ENCODE assay signal across 9 mouse cellular contexts in the genomic region with DNA sequence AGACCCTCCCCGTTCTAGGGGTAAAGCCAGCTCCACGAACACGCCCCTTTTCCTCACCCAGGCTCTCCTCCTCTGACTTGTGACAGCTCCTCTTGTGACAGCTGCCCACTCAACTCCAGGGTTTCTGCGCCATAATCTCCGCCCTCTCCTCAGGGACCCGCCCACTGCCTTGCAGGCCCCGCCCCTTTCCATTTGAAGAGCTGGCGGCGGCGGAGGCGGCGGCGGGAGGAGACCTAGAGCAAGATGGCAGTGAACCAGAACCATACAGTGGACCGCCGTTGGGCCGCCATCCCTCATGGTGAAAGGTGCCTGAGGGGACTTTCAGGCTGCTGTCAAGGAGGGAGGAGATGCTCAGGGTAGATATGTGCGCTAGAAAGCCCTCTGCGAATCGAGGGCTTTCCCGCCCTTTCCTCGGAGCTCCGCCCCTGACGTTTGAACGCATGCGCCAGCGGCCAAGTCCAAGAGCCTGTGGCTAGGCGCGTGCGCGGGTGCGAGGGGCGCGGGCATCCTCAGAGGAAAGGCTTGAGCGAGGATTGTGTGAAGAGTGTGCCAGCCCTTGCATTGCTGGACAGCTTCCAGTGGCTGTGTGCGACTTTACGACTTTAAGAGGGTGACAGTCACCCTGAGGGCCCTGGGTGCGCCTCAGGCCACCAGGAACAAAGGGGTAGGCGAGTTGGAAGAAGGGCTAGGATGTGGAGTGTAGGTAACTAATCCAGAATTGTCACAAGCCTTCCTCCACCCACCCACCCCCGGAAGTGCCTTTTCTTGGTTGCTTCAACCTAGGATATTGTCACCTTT. TPM values are rescaled to one million over a fixed set of nuclear protein-coding genes. Genes with fewer than 3 reads are reported as not detected.
A peak's percentile ranks its signal among the peaks of the same experiment; 100 is the strongest.
DNase-seq lines count a peak whose midpoint lies in the region; ATAC-seq and TF ChIP-seq lines count a peak whose summit lies in the region.
"Had no signal": no experiment of that assay in that cellular context is flagged by ENCODE, and none has a peak within 500 bp of the region (broad histone marks: within the 10 kb centered on the region; RNA-seq: fewer than 3 reads in every experiment).

A gene (plus strand): TSS at position 191 of the 798 bp plus-strand sequence.

- no peak within 1 kb of the TSS for H3K27ac ChIP-seq in hindbrain, embryonic 14.5 days
- H3K27ac ChIP-seq in hindbrain, embryonic 11.5 days (ENCODE audit: low read depth, low read length): no peak within 1 kb of the TSS
- no peak within 1 kb of the TSS for H3K27ac ChIP-seq in kidney, postnatal 0 days
- H3K27ac ChIP-seq in forebrain, embryonic 15.5 days (replicated peaks): no peak within 1 kb of the TSS

- H3K9ac ChIP-seq in hindbrain, embryonic 14.5 days: no peak within 1 kb of the TSS
- no peak within 1 kb of the TSS for H3K9ac ChIP-seq in hindbrain, embryonic 11.5 days (ENCODE audit: low read depth, low read length)
- H3K9ac ChIP-seq in kidney, postnatal 0 days (ENCODE audit: low read depth, low read length): no peak within 1 kb of the TSS
- H3K9ac ChIP-seq in forebrain, embryonic 15.5 days (replicated peaks): no peak within 1 kb of the TSS

- no peaks in the 10 kb centered on the region for H3K36me3 ChIP-seq in hindbrain, embryonic 14.5 days (replicated peaks; ENCODE audit: control insufficient read depth, insufficient read depth)
- H3K36me3 ChIP-seq in hindbrain, embryonic 11.5 days (ENCODE audit: control insufficient read depth, insufficient read depth, low read length): no peaks in the 10 kb centered on the region
- no peaks in the 10 kb centered on the region for H3K36me3 ChIP-seq in kidney, postnatal 0 days (ENCODE audit: insufficient read depth, low read length)
- no peaks in the 10 kb centered on the region for H3K36me3 ChIP-seq in forebrain, embryonic 15.5 days

- 0 out of 2 replicates have a peak, but pooled peaks have one; percentile 46 for ATAC-seq in hindbrain, embryonic 14.5 days (ENCODE audit: low FRiP score)
- ATAC-seq in hindbrain, embryonic 11.5 days (ENCODE audit: low FRiP score): no peak
- 0 out of 2 replicates have a peak, but pooled peaks have one; percentile 21 for ATAC-seq in kidney, postnatal 0 days (replicated peaks; ENCODE audit: low FRiP score, low read depth)
- ATAC-seq in forebrain, embryonic 15.5 days (replicated peaks): no peak

- H3K4me3 ChIP-seq in hindbrain, embryonic 14.5 days (replicated peaks; ENCODE audit: low read length): no peak within 1 kb of the TSS
- H3K4me3 ChIP-seq in hindbrain, embryonic 11.5 days (ENCODE audit: low read depth, low read length): no peak within 1 kb of the TSS
- no peak within 1 kb of the TSS for H3K4me3 ChIP-seq in kidney, postnatal 0 days (replicated peaks; ENCODE audit: low read depth, low read length)
- H3K4me3 ChIP-seq in forebrain, embryonic 15.5 days: no peak within 1 kb of the TSS

- DNase-seq in hindbrain, embryonic 14.5 days (ENCODE audit: low spot score): no peak
- no peak for DNase-seq in hindbrain, embryonic 11.5 days (ENCODE audit: low spot score)
- DNase-seq in WW6 (ENCODE audit: low read depth, low spot score) (peak; percentile 33), MN1 (ENCODE audit: low spot score) (no peak)
- DNase-seq in kidney, postnatal 0 days (ENCODE audit: low spot score): no peak
- peak; percentile 35 to 56 for DNase-seq in lung, postnatal 4 days
- DNase-seq in spleen, adult 18-20 months: no peak
- DNase-seq: midbrain, embryonic 14.5 days had no signal

- H3K4me2 ChIP-seq in hindbrain, embryonic 14.5 days (replicated peaks): no peak within 1 kb of the TSS
- no peak within 1 kb of the TSS for H3K4me2 ChIP-seq in hindbrain, embryonic 11.5 days (replicated peaks; ENCODE audit: low read depth, low read length)
- H3K4me2 ChIP-seq in kidney, postnatal 0 days (ENCODE audit: low read length): peak within 1 kb of the TSS; percentile 30; the same call in 1 of the 2 replicates
- no peak within 1 kb of the TSS for H3K4me2 ChIP-seq in forebrain, embryonic 15.5 days (replicated peaks)

- no peaks in the 10 kb centered on the region for H3K27me3 ChIP-seq in hindbrain, embryonic 14.5 days (ENCODE audit: control insufficient read depth, insufficient read depth, low read length)
- H3K27me3 ChIP-seq in hindbrain, embryonic 11.5 days (ENCODE audit: control insufficient read depth, insufficient read depth, low read length): no peaks in the 10 kb centered on the region
- H3K27me3 ChIP-seq in kidney, postnatal 0 days (ENCODE audit: insufficient read depth, low read length): no peaks in the 10 kb centered on the region
- no peaks in the 10 kb centered on the region for H3K27me3 ChIP-seq in forebrain, embryonic 15.5 days

- 0 out of 2 replicates have a peak, but pooled peaks cover 3% of the 10 kb centered on the region for H3K4me1 ChIP-seq in hindbrain, embryonic 14.5 days (replicated peaks; ENCODE audit: control insufficient read depth, insufficient read depth, low read length)
- H3K4me1 ChIP-seq in hindbrain, embryonic 11.5 days (replicated peaks; ENCODE audit: control insufficient read depth, insufficient read depth, low read length): no peaks in the 10 kb centered on the region
- no peaks in the 10 kb centered on the region for H3K4me1 ChIP-seq in kidney, postnatal 0 days (replicated peaks; ENCODE audit: insufficient read depth, low read length)
- H3K4me1 ChIP-seq in forebrain, embryonic 15.5 days: peaks cover 7% of the 10 kb centered on the region

- no peaks in the 10 kb centered on the region for H3K9me3 ChIP-seq in hindbrain, embryonic 14.5 days (ENCODE audit: control insufficient read depth, low read length)
- no peaks in the 10 kb centered on the region for H3K9me3 ChIP-seq in hindbrain, embryonic 11.5 days (ENCODE audit: control insufficient read depth, low read length)
- H3K9me3 ChIP-seq in kidney, postnatal 0 days (replicated peaks; ENCODE audit: low read length): no peaks in the 10 kb centered on the region
- no peaks in the 10 kb centered on the region for H3K9me3 ChIP-seq in forebrain, embryonic 15.5 days

- TF ChIP-seq CTCF in kidney, postnatal 0 days (IDR thresholded peaks at IDR 0.05; ENCODE audit: low read depth): no peak

- 63% methylated on average over 39 of the region's 39 CpGs for WGBS in hindbrain, embryonic 14.5 days
- 61% methylated on average over 39 of the region's 39 CpGs for WGBS in hindbrain, embryonic 11.5 days
- WGBS in kidney, postnatal 0 days: 58% methylated on average over 39 of the region's 39 CpGs
- WGBS in forebrain, embryonic 15.5 days: 61% methylated on average over 39 of the region's 39 CpGs

RNA-seq across cellular contexts. Expression of the gene that starts here (rescaled TPM):
- 0.17 and 0.29 TPM in 2 replicates for polyA plus RNA-seq in hindbrain, embryonic 14.5 days (2014; fragmentation: Nextera tagmentation; extraction: Ambion mirVana)
- polyA plus RNA-seq in hindbrain, embryonic 11.5 days (2014; fragmentation: Nextera tagmentation; extraction: Ambion mirVana): 0.12 TPM in 1 of 2 replicates, not detected in the other
- 0.11 and 0.31 TPM in 2 replicates for polyA plus RNA-seq in kidney, postnatal 0 days (2015; fragmentation: Nextera tagmentation; extraction: Ambion mirVana)
- polyA plus RNA-seq in forebrain, embryonic 15.5 days (2015; fragmentation: Nextera tagmentation; extraction: Ambion mirVana): 0.15 TPM in 1 of 2 replicates, not detected in the other
- polyA plus RNA-seq: midbrain, embryonic 14.5 days had no signal

Comparison
In these comparisons a context has a peak if more than half of its experiments do, and no peak if none do; other contexts are left out.
1. Peak in ATAC-seq in hindbrain, embryonic 14.5 days; RNA of the gene not detected or under 1 TPM.
2. Peak in ATAC-seq and H3K4me2 ChIP-seq in kidney, postnatal 0 days; RNA of the gene not detected or under 1 TPM.
3. DNase-seq: peak in WW6 (single experiment) and lung, postnatal 4 days (2 of 2); none in hindbrain, embryonic 14.5 days (single experiment), hindbrain, embryonic 11.5 days (single experiment), kidney, postnatal 0 days (single experiment), MN1 (single experiment) and spleen, adult 18-20 months (0 of 2).